Mouse (Mus musculus): ENCODE measurements around the gene Cnih4. TPM values are rescaled to one million over a fixed set of nuclear protein-coding genes. Genes with fewer than 3 reads are reported as not detected.

Gene Cnih4
- 70.8 and 90.6 TPM in 2 replicates for polyA plus RNA-seq (2014; fragmentation: Nextera tagmentation; extraction: Ambion mirVana)

DNA sequence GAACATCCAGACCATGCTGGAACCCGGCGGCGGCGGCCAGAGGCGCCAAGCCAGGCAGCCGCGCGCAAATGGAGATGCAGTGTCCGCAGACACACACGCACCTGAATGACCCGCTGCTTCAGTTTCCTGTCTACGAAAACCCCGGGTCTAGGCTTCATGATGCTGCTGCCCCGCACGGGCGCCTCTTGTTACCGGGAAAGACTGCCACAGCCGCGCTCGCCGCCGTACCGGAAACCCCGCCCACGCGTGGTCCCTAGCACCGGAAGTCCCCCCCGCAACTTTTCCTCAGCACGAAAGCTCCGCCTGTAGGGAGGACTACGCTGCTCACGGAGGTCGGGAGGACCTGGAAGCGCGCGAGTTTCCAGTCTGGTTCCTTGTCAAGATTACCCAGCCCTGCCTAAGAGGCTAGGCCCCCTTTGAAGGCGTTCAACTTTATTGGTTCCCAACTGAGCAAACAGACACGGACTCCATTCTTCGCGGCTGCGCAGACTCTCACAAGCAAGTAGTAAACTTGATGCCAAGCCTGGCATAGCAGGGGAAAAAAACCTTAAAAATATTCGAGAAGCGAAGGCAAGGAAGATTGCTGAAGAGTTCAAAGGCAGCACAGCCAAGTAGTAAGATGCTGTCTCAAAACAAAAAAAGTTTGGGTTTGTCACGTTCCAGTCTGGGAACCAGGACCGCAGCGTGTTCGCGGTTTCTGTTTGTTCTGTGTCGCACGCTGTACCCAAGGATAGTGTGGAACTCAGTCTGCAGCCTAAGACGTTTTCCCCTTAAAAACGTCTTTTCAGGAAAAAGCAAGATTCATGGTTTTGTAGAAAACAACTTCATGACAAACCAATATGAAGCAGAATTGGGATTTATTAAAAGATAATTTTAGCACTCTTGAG is at the start of gene Cnih4, which contains the start of gene Nvl:
Gene Cnih4, plus strand, starts transcription at position 744 of the 887 bp plus-strand sequence.
Gene Nvl, minus strand, starts transcription at position 255 of the 887 bp plus-strand sequence.
- Histone ChIP-seq H3K27ac (ENCODE audit: low read depth, low read length) (peak within 1 kb of the TSS; percentile 72), H3K9me3 (replicated peaks; ENCODE audit: control insufficient read depth, low read length) (no peaks in the 10 kb centered on the region), H3K4me3 (ENCODE audit: low read depth, low read length) (peak within 1 kb of the TSS; percentile 76), H3K4me2 (ENCODE audit: low read length) (peak within 1 kb of the TSS; percentile 72), H3K36me3 (ENCODE audit: control insufficient read depth, insufficient read depth, low read length) (peaks cover 24% of the 10 kb centered on the region), H3K4me1 (ENCODE audit: control insufficient read depth, insufficient read depth, low read length) (peaks cover 10% of the 10 kb centered on the region), H3K27me3 (replicated peaks; ENCODE audit: control insufficient read depth, insufficient read depth, low read length) (no peaks in the 10 kb centered on the region), H3K9ac (ENCODE audit: low read length) (peak within 1 kb of the TSS; percentile 81)
- ATAC-seq (peak; percentile 99), DNase-seq (ENCODE audit: low spot score) (peak; percentile 99)
- WGBS = under 1% methylated on average over 52 of the region's 52 CpGs

DNA sequence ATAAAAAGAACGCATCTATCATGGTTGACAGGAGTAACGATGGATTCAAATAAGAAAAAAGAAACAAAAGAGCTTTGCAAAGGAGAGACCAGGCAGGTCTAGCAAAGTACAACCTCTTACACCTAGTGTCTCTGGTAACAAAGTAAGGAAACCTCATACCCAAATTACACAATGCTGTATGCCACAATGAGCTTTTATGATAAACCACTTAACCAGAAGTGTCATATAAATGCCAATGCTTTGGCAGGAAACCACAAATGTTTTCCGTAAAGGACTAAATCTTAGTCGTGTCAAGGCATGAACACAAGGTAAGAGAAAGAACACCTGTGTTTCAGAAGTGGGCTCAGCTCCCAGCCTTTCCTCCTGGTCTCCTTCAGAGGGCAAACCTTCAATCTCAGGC is 27.4 kb upstream of the Cnih4 start:
- DNase-seq (ENCODE audit: low spot score) (no peak), ATAC-seq (no peak)
- Histone ChIP-seq H3K36me3 (ENCODE audit: control insufficient read depth, insufficient read depth, low read length) (peaks cover 59% of the 10 kb centered on the region), H3K4me1 (ENCODE audit: control insufficient read depth, insufficient read depth, low read length) (no peaks in the 10 kb centered on the region), H3K9me3 (replicated peaks; ENCODE audit: control insufficient read depth, low read length) (no peaks in the 10 kb centered on the region), H3K9ac (ENCODE audit: low read length) (no peak overlapping the region), H3K4me2 (ENCODE audit: low read length) (no peak overlapping the region), H3K27me3 (replicated peaks; ENCODE audit: control insufficient read depth, insufficient read depth, low read length) (no peaks in the 10 kb centered on the region), H3K4me3 (ENCODE audit: low read depth, low read length) (no peak overlapping the region), H3K27ac (ENCODE audit: low read depth, low read length) (no peak overlapping the region)
- WGBS = 90% methylated on average over 4 of the region's 4 CpGs

DNA sequence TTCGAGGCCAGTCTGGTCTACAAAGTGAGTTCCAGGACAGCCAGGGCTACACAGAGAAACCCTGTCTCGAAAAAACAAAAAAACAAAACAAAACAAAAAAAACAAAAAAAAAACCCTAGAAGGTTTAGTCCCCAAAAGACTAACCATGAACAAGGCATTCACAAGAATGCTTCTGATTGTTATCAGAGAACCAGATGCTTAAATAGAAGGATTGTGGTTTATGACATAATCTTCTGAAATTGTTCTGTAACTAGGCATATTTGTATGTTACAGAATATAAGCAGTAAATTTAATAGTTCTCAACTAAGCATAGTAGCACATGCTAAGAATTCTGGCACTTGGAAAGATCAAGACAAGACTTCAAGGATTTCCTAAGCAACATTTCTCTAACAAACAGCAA is 20.3 kb upstream of the Cnih4 start:
- H3K4me1 ChIP-seq (ENCODE audit: control insufficient read depth, insufficient read depth, low read length) = no peaks in the 10 kb centered on the region
- peaks cover 70% of the 10 kb centered on the region for H3K36me3 ChIP-seq (ENCODE audit: control insufficient read depth, insufficient read depth, low read length)
- ATAC-seq = no peak
- no peak for DNase-seq (ENCODE audit: low spot score)
- no peak overlapping the region for H3K9ac ChIP-seq (ENCODE audit: low read length)
- H3K27me3 ChIP-seq (replicated peaks; ENCODE audit: control insufficient read depth, insufficient read depth, low read length) = no peaks in the 10 kb centered on the region
- H3K4me2 ChIP-seq (ENCODE audit: low read length) = no peak overlapping the region
- no peaks in the 10 kb centered on the region for H3K9me3 ChIP-seq (replicated peaks; ENCODE audit: control insufficient read depth, low read length)
- H3K4me3 ChIP-seq (ENCODE audit: low read depth, low read length) = no peak overlapping the region
- H3K27ac ChIP-seq (ENCODE audit: low read depth, low read length) = no peak overlapping the region
- 97% methylated on average over 2 of the region's 2 CpGs for WGBS

DNA sequence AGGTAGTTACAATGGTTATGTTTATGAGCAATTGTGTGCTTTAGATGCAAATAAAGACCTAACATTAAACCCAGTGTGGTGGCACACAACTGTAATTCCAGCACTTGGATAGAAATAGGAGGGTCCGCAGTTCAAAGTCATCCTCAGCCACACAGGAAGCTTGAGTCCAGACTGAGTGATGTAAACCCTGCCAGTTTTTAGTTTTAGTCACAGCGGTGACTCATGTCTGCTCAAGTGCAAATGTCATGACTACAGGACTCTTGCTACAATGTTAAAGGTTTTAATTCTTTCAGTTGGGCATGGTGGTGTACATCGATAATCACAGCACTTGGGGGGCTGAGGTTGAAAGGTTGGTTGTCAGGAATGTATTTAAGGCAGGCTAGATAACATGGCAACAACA is 18.6 kb upstream of the Cnih4 start:
- Histone ChIP-seq H3K9ac (ENCODE audit: low read length) (no peak overlapping the region), H3K27me3 (replicated peaks; ENCODE audit: control insufficient read depth, insufficient read depth, low read length) (no peaks in the 10 kb centered on the region), H3K36me3 (ENCODE audit: control insufficient read depth, insufficient read depth, low read length) (peaks cover 74% of the 10 kb centered on the region), H3K4me2 (ENCODE audit: low read length) (no peak overlapping the region), H3K9me3 (replicated peaks; ENCODE audit: control insufficient read depth, low read length) (no peaks in the 10 kb centered on the region), H3K4me3 (ENCODE audit: low read depth, low read length) (no peak overlapping the region), H3K4me1 (ENCODE audit: control insufficient read depth, insufficient read depth, low read length) (no peaks in the 10 kb centered on the region), H3K27ac (ENCODE audit: low read depth, low read length) (no peak overlapping the region)
- ATAC-seq = no peak
- WGBS = 100% methylated on average over 3 of the region's 3 CpGs
- no peak for DNase-seq (ENCODE audit: low spot score)

DNA sequence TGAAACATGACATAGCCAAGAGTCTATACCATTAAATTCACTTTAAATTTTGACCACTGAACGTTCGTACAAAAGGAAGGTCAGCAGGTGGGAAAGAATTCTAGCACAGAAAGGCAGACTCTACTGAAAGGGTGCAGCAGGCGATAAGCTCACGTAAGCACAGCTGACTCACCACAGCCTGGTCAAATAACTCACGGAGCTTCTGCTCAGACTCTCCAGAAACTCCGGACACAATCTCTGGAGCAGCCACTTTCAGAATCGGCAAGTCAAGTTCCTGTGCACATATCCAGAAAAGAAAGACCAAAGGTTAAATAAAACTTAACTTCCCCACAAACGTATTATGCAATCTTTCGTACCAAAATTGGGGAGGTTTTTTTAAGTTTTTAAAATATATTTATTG is 17.7 kb upstream of the Cnih4 start:
- ATAC-seq (no peak), DNase-seq (ENCODE audit: low spot score) (no peak)
- Histone ChIP-seq H3K4me3 (ENCODE audit: low read depth, low read length) (no peak overlapping the region), H3K27me3 (replicated peaks; ENCODE audit: control insufficient read depth, insufficient read depth, low read length) (no peaks in the 10 kb centered on the region), H3K36me3 (ENCODE audit: control insufficient read depth, insufficient read depth, low read length) (peaks cover 76% of the 10 kb centered on the region), H3K9me3 (replicated peaks; ENCODE audit: control insufficient read depth, low read length) (no peaks in the 10 kb centered on the region), H3K4me2 (ENCODE audit: low read length) (no peak overlapping the region), H3K9ac (ENCODE audit: low read length) (no peak overlapping the region), H3K4me1 (ENCODE audit: control insufficient read depth, insufficient read depth, low read length) (no peaks in the 10 kb centered on the region), H3K27ac (ENCODE audit: low read depth, low read length) (no peak overlapping the region)
- 95% methylated on average over 9 of the region's 9 CpGs for WGBS

DNA sequence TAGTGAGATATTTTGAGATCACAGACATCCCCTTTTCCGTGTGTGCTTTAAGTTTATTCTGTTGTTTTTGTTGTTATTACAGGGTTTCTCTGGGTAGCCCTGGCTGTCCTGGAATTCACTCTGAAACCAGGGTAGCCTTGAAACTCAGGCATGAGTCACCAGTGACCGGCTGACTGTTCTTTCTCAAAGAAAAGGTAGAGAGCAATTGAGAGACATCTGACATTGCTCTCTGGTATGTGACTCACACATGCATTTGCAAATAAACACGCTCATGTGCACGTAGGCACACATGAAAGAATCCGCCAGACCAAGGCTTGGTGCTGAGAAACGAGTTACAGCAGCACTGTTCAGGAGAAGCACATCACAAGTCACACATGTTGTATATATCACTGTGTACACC is 12.6 kb upstream of the Cnih4 start:
- ATAC-seq = no peak
- no peak overlapping the region for H3K4me3 ChIP-seq (ENCODE audit: low read depth, low read length)
- 89% methylated on average over 6 of the region's 6 CpGs for WGBS
- DNase-seq (ENCODE audit: low spot score) = no peak
- H3K27me3 ChIP-seq (replicated peaks; ENCODE audit: control insufficient read depth, insufficient read depth, low read length) = no peaks in the 10 kb centered on the region
- H3K4me1 ChIP-seq (ENCODE audit: control insufficient read depth, insufficient read depth, low read length) = no peaks in the 10 kb centered on the region
- no peak overlapping the region for H3K9ac ChIP-seq (ENCODE audit: low read length)
- H3K4me2 ChIP-seq (ENCODE audit: low read length) = no peak overlapping the region
- peaks cover 80% of the 10 kb centered on the region for H3K36me3 ChIP-seq (ENCODE audit: control insufficient read depth, insufficient read depth, low read length)
- no peak overlapping the region for H3K27ac ChIP-seq (ENCODE audit: low read depth, low read length)
- no peaks in the 10 kb centered on the region for H3K9me3 ChIP-seq (replicated peaks; ENCODE audit: control insufficient read depth, low read length)

DNA sequence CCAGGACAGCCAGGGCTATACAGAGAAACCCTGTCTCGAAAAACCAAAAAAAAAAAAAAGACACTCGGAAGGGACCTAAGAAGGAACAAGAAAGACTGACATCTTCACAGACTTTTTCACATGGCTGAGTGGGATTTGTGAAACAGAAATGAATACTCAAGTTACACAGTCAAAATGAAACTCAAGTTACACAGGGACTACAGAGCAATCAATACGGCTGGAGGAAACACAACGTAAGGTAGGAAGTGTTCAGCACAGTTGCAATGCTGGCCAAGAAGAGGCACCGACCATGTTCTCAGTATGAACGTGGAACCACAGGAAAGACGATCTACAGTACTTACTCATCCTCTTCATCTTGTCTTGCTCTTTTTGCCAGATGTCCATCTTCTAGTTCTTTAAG is 5.8 kb upstream of the Cnih4 start:
- Histone ChIP-seq H3K4me1 (ENCODE audit: control insufficient read depth, insufficient read depth, low read length) (peaks cover 5% of the 10 kb centered on the region; the same call in 1 of the 2 replicates), H3K27ac (ENCODE audit: low read depth, low read length) (no peak overlapping the region), H3K9me3 (replicated peaks; ENCODE audit: control insufficient read depth, low read length) (no peaks in the 10 kb centered on the region), H3K4me2 (ENCODE audit: low read length) (no peak overlapping the region), H3K9ac (ENCODE audit: low read length) (no peak overlapping the region), H3K4me3 (ENCODE audit: low read depth, low read length) (no peak overlapping the region), H3K36me3 (ENCODE audit: control insufficient read depth, insufficient read depth, low read length) (peaks cover 68% of the 10 kb centered on the region), H3K27me3 (replicated peaks; ENCODE audit: control insufficient read depth, insufficient read depth, low read length) (no peaks in the 10 kb centered on the region)
- ATAC-seq = no peak
- WGBS = 95% methylated on average over 7 of the region's 7 CpGs
- DNase-seq (ENCODE audit: low spot score) = no peak

DNA sequence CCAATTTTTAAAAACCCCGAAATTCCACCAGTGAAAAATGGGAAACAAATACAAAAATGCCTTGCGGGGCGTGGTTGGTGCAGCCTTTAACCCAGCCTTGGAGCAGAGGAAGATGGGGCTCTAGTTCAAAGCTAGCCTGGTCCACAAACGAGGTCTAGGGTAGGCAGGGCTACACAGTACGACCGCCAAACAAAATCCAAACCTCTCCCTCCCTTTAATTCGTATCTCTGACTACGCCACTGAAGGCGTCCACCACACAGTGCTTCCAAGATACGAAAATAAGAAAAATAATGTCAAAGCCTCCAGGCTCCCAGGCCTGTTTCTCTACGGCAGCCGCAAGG is 914 bp upstream of the Cnih4 start:
- Histone ChIP-seq H3K36me3 (ENCODE audit: control insufficient read depth, insufficient read depth, low read length) (peaks cover 29% of the 10 kb centered on the region), H3K9me3 (replicated peaks; ENCODE audit: control insufficient read depth, low read length) (no peaks in the 10 kb centered on the region), H3K4me3 (ENCODE audit: low read depth, low read length) (peak overlapping the region; percentile 76), H3K4me1 (ENCODE audit: control insufficient read depth, insufficient read depth, low read length) (peaks cover 10% of the 10 kb centered on the region), H3K9ac (ENCODE audit: low read length) (peak overlapping the region; percentile 81), H3K27me3 (replicated peaks; ENCODE audit: control insufficient read depth, insufficient read depth, low read length) (no peaks in the 10 kb centered on the region), H3K4me2 (ENCODE audit: low read length) (peak overlapping the region; percentile 72), H3K27ac (ENCODE audit: low read depth, low read length) (peak overlapping the region; percentile 72)
- no peak for DNase-seq (ENCODE audit: low spot score)
- ATAC-seq = peak; percentile 42; the same call in 1 of the 2 replicates
- WGBS = under 1% methylated on average over 12 of the region's 12 CpGs

DNA sequence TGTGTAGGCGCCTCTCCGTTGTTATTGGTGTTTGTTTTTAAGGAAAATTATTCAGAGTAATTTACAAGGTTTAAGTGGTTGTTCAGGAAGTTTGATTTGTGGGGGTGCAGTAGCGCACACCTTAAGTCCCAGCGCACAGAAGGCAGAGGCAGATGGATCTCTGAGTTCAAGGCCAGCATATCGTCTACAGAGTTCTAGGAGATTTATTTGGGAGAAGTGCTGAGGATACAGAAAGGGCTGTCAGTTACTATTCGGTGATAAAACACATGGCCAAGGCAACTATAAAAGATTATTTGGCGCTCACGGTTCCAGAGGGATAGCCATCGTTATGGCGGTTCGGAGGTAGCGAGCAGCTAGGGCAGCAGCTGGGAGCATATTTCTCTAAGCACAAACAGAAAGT is 473 bp downstream of the Cnih4 start:
- Histone ChIP-seq H3K4me2 (ENCODE audit: low read length) (peak overlapping the region; percentile 72), H3K27ac (ENCODE audit: low read depth, low read length) (no peak overlapping the region), H3K9me3 (replicated peaks; ENCODE audit: control insufficient read depth, low read length) (no peaks in the 10 kb centered on the region), H3K4me3 (ENCODE audit: low read depth, low read length) (peak overlapping the region; percentile 76), H3K27me3 (replicated peaks; ENCODE audit: control insufficient read depth, insufficient read depth, low read length) (no peaks in the 10 kb centered on the region), H3K36me3 (ENCODE audit: control insufficient read depth, insufficient read depth, low read length) (peaks cover 17% of the 10 kb centered on the region), H3K4me1 (ENCODE audit: control insufficient read depth, insufficient read depth, low read length) (peaks cover 10% of the 10 kb centered on the region), H3K9ac (ENCODE audit: low read length) (peak overlapping the region; percentile 81)
- 11% methylated on average over 12 of the region's 12 CpGs for WGBS
- DNase-seq (ENCODE audit: low spot score) (peak; percentile 2), ATAC-seq (no peak)
